Mouse (Mus musculus) liver, embryonic 18 days (tissue): ENCODE results near the gene Unk. TPM values are rescaled to one million over a fixed set of nuclear protein-coding genes. Genes with fewer than 3 reads are reported as not detected.

Experiments
- polyA plus RNA-seq: library from polyadenylated mRNA; depleted of rRNA; stranded (reverse); fragments of >200 nt; gene quantifications from 2 replicates; pipeline ENCODE4 v1.2.3, GENCODE M21; 2012; rRNA removed

Unk gene
- 9.9 and 13.0 TPM in 2 replicates for polyA plus RNA-seq

GRCm38 (mm10) chr11:116030088-116030897, at the start of gene Unk:
Unk (plus strand) TSS chr11:116030322.

GRCm38 (mm10) chr11:116012262-116012947, 17.7 kb upstream of the Unk start, which contains the start of gene Galk1:
Galk1 (minus strand) TSS chr11:116012719.

GRCm38 (mm10) chr11:116027756-116028155, 2.4 kb upstream of the Unk start, which contains the start of gene H3f3b:
H3f3b (minus strand) TSS chr11:116027962.

GRCm38 (mm10) chr11:116077446-116078204, 47.5 kb downstream of the Unk start, which contains the start of gene Unc13d:
Unc13d (minus strand) TSS chr11:116077961.

GRCm38 (mm10) chr11:116086258-116087193, 56.4 kb downstream of the Unk start, which contains the start of gene Wbp2:
Wbp2 (minus strand) TSS chr11:116086995.

Other genes starting within 250 kb of the Unk start
- gene Caskin2, start 216.7 kb upstream of the Unk start, polyA plus RNA-seq, result 4.7 and 5.5 TPM in 2 replicates
- gene Tsen54, start 215.6 kb upstream of the Unk start, polyA plus RNA-seq, result 8.9 and 9.4 TPM in 2 replicates
- gene Llgl2, start 206.3 kb upstream of the Unk start, polyA plus RNA-seq, result 23.6 and 26.0 TPM in 2 replicates
- 1.1 and 1.3 TPM in 2 replicates for gene Myo15b, start 171.9 kb upstream of the Unk start, polyA plus RNA-seq
- 9.2 and 10.1 TPM in 2 replicates for gene Smim5, start 130.4 kb upstream of the Unk start, polyA plus RNA-seq
- 0.96 and 1.1 TPM in 2 replicates for gene Smim6, start 118.3 kb upstream of the Unk start, polyA plus RNA-seq
- 18.6 and 21.1 TPM in 2 replicates for gene Sap30bp, start 97.0 kb upstream of the Unk start, polyA plus RNA-seq
- gene Recql5, start 96.8 kb upstream of the Unk start, polyA plus RNA-seq, result 6.0 and 6.8 TPM in 2 replicates
- 0.21 and 0.23 TPM in 2 replicates for gene Itgb4, start 55.6 kb upstream of the Unk start, polyA plus RNA-seq
- 104 TPM in 2 replicates for gene Galk1, start 17.6 kb upstream of the Unk start, polyA plus RNA-seq
- gene H3f3b, start 2.4 kb upstream of the Unk start, polyA plus RNA-seq, result 210 and 217 TPM in 2 replicates
- gene Unc13d, start 47.6 kb downstream of the Unk start, polyA plus RNA-seq, result 9.5 and 10.8 TPM in 2 replicates
- 48.7 and 52.4 TPM in 2 replicates for gene Wbp2, start 56.7 kb downstream of the Unk start, polyA plus RNA-seq
- 8.2 and 8.4 TPM in 2 replicates for gene Trim47, start 96.9 kb downstream of the Unk start, polyA plus RNA-seq
- 2.0 and 2.3 TPM in 2 replicates for gene Trim65, start 100.8 kb downstream of the Unk start, polyA plus RNA-seq
- gene Mrpl38, start 108.5 kb downstream of the Unk start, polyA plus RNA-seq, result 18.9 and 19.5 TPM in 2 replicates
- 6.7 and 6.8 TPM in 2 replicates for gene Fbf1, start 137.8 kb downstream of the Unk start, polyA plus RNA-seq
- 24.2 and 29.9 TPM in 2 replicates for gene Ten1, start 168.5 kb downstream of the Unk start, polyA plus RNA-seq
- 262 and 366 TPM in 2 replicates for gene Acox1, start 168.7 kb downstream of the Unk start, polyA plus RNA-seq
- gene Evpl, start 207.8 kb downstream of the Unk start, polyA plus RNA-seq, result 0.10 and 0.11 TPM in 2 replicates
- 34.8 and 39.9 TPM in 2 replicates for gene Srp68, start 243.9 kb downstream of the Unk start, polyA plus RNA-seq